Mouse (Mus musculus) cerebellum, adult 2 months (tissue): ENCODE results near the gene Yap1. TPM values are rescaled to one million over a fixed set of nuclear protein-coding genes. Genes with fewer than 3 reads are reported as not detected.

ENCODE experiments used
- DNase-seq, 2 experiments: peaks; one replicate each; pipeline ENCODE4 v3.0.0; 2021
- H3K27ac ChIP-seq: fragments of 200-500 bp; 2 replicates; pipeline ENCODE4 v1.5.1; 2012; ENCODE audit warnings: low read length, control low read depth, inconsistent platforms; ENCODE audit not compliant: insufficient read depth
- H3K27me3 ChIP-seq: fragments of 200-500 bp; 2 replicates; pipeline ENCODE4 v1.6.1; 2012; ENCODE audit warnings: inconsistent platforms, mild to moderate bottlenecking, low read length, moderate library complexity; ENCODE audit not compliant: control insufficient read depth, insufficient read depth
- H3K4me1 ChIP-seq: fragments of 200-500 bp; 2 replicates; pipeline ENCODE4 v1.6.1; 2011; ENCODE audit warnings: low read length; ENCODE audit not compliant: control insufficient read depth, insufficient read depth
- H3K4me3 ChIP-seq: fragments of 200-500 bp; replicated peaks from 2 replicates; pipeline ENCODE3; 2011; ENCODE audit warnings: mild to moderate bottlenecking, low read depth, low read length, control low read depth; ENCODE audit not compliant: insufficient read depth
- CTCF ChIP-seq: fragments of 200-500 bp; IDR thresholded peaks from 2 replicates; pipeline ENCODE4 v1.5.1; 2011; ENCODE audit warnings: low read depth, mild to moderate bottlenecking, control low read depth, low read length, moderate library complexity, borderline replicate concordance; ENCODE audit not compliant: insufficient read depth
- POLR2A ChIP-seq: fragments of 200-500 bp; IDR thresholded peaks from 2 replicates; pipeline ENCODE4 v1.6.1; 2011; ENCODE audit warnings: low read length, control low read depth, borderline replicate concordance; ENCODE audit not compliant: insufficient read depth
- WGBS: fragments of 180-500 bp; shearing (Covaris S2); methylation state at CpG from one replicate; pipeline ENCODE4 v1.1.7; 2018; 5-methylcytosine and 5-hydroxymethylcytosine counted together
- polyA plus RNA-seq: library from polyadenylated mRNA; depleted of rRNA; stranded (reverse); fragments of >200 nt; gene quantifications from 2 replicates; pipeline ENCODE4 v1.2.3, GENCODE M21; 2012; rRNA removed

Gene Yap1
- polyA plus RNA-seq = 8.5 and 10.0 TPM in 2 replicates

DNA sequence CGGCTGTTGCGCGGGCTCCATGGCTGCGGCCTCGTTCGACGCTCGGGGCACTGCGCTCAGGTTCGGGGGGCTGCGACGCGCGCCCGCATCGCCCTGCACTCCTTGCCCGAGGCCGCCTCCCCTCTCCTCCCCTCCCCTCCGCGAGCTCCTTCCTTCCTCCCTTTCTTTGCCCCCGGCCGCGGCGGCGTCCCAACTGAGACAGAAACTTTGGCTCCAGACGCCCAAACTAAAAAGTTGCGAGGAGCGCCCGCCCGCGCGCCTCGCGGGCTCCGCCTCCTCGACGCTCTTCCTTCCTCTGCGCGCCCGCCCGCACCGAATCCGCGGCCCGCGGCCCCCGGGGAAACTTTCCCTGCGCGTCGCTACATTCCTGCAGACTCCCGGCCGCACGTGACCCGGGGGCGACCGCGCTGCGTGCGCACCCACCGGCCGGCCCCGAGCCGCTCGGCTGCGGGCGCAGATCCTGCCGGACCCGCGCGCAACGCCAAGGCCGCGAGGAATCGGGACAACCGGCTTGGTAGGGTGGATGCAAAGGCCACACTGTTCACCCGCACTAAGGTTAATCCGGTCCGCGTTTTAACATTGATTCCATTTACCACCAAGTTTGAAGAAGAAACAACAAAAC, at the start of gene Yap1:
TSS of gene Yap1 (minus strand) at position 227 of the 622 bp plus-strand sequence.
- Histone ChIP-seq H3K27me3 (no peaks in the 10 kb centered on the region; the same call in 1 of the 2 replicates), H3K4me3 (peak within 1 kb of the TSS; percentile 60), H3K27ac (no peak within 1 kb of the TSS), H3K4me1 (no peaks in the 10 kb centered on the region)
- TF ChIP-seq CTCF (no peak), POLR2A (no peak)
- WGBS = 1% methylated on average over 77 of the region's 79 CpGs
- peak; percentile 61 to 66 for DNase-seq

GRCm38 (mm10) chr9:8043044-8043387, 38.6 kb upstream of the Yap1 start:
- Histone ChIP-seq H3K27me3 (no peaks in the 10 kb centered on the region), H3K4me1 (no peaks in the 10 kb centered on the region), H3K4me3 (peak overlapping the region; percentile 90), H3K27ac (no peak overlapping the region)
- WGBS = 23% methylated on average over 5 of the region's 5 CpGs
- DNase-seq = no peak
- TF ChIP-seq CTCF (no peak), POLR2A (no peak)

DNA sequence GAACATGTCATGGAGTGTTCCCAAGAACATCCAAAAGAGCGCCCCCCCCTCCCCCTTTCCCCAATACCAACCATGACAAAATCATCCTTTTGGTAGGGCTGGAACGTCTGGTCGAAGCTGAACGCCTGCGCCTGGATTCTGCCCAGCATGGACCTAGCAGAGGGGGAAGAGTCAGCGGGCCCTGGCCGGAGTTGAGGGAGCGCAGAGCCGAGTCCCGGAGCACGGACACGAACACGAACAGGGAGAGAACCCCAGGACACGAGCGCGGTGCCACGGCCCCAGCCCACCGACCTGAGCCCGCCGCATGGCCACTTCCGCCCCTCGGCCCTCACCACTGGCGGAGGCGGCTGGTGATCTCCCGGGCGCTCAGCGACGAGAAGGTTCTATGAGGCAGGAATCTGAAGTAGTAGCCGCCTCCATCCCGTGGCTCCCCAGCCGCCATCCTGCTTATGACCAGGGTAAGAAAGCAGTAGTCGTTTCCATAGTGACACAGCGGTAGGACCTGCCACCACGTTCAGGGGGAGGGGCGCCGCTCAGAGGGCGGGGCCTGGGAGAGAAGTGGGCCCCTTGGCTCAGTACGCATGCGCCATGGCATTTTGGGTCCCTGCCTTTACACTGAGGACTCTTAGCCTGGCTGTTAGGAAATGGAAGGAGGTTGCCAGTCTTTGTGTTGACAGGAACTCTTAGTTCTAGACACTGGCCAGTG, 38.1 kb upstream of the Yap1 start, which contains the start of gene Cfap300:
TSS of gene Cfap300 (minus strand) at position 486 of the 706 bp plus-strand sequence.
- TF ChIP-seq POLR2A (peak; percentile 71; the same call in 1 of the 2 replicates), CTCF (no peak)
- Histone ChIP-seq H3K4me3 (peak within 1 kb of the TSS; percentile 90), H3K4me1 (no peaks in the 10 kb centered on the region), H3K27ac (peak within 1 kb of the TSS; percentile 44), H3K27me3 (no peaks in the 10 kb centered on the region)
- DNase-seq = peak; percentile 96 to 98
- WGBS = under 1% methylated on average over 39 of the region's 39 CpGs

DNA sequence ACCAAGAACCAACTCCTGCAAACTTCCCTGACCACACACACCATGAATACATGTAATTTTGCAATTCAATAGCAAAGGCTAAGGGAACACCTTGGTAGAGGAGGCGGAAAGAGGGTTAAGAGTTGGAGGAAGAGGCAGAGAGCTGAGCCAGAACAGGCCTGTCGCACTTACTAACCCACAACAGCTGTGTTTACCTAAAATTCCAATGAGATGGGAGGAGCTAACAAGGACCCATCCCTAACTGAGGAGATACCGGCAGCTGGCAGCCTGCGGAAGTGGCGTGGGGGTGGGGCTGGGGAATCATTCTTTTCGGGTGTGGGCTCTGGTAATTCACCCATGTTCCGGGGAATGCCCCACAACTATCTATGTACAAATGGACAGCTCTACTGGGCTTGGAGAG, 31.1 kb upstream of the Yap1 start:
- no peak for DNase-seq
- no peak for TF ChIP-seq CTCF
- TF ChIP-seq POLR2A = no peak
- Histone ChIP-seq H3K27me3 (no peaks in the 10 kb centered on the region), H3K27ac (no peak overlapping the region), H3K4me1 (no peaks in the 10 kb centered on the region; the same call in 1 of the 2 replicates), H3K4me3 (no peak overlapping the region)
- 63% methylated on average over 7 of the region's 7 CpGs for WGBS

GRCm38 (mm10) chr9:8035091-8035490, 30.7 kb upstream of the Yap1 start:
- TF ChIP-seq CTCF (no peak), POLR2A (no peak)
- no peaks in the 10 kb centered on the region; the same call in 1 of the 2 replicates for H3K4me1 ChIP-seq
- WGBS = 76% methylated on average over 4 of the region's 4 CpGs
- H3K27me3 ChIP-seq = no peaks in the 10 kb centered on the region
- no peak overlapping the region for H3K27ac ChIP-seq
- no peak for DNase-seq
- H3K4me3 ChIP-seq = no peak overlapping the region

DNA sequence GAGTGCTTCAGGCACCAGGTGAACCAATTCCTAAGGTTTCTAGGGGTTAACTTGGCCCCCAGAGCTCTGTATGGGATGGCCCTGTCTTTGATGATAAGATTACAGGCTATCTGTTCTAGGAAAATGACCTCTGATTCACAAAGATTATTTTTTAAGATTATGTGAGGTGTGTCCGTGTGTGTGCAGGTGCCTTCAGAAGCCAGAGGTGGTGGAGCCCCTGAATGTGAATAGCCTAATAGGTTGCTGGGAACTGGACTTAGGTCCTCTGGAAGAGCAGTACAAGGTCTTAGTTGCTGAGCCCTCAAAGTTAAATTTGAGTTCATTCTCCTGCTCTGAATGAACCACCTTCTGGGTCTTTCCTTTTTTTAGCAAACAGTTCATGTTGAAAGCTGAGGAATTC, 29.7 kb upstream of the Yap1 start:
- TF ChIP-seq CTCF (no peak), POLR2A (no peak)
- Histone ChIP-seq H3K4me1 (no peaks in the 10 kb centered on the region; the same call in 1 of the 2 replicates), H3K4me3 (no peak overlapping the region), H3K27me3 (no peaks in the 10 kb centered on the region), H3K27ac (no peak overlapping the region)
- 89% methylated on average over 1 of the region's 1 CpGs for WGBS
- DNase-seq = no peak

DNA sequence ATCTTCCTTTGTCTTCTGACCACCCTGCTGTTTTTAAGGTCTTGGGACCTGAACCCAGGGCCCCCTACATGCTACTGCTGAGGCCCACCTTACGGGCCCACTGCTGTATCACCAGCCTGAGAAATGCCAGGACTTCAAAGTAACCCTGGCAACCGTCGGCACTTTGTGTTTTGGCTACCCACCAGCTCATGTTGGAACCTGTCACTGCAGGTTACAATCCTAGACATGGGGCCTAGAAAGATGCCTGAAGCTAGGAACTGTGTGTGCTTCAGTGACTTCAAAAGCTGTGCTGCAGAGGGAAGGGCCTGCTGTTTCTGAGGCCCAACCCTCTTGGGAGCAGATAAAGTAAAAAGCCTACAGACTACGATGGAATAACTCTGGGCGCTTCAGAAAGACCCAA, 28.5 kb upstream of the Yap1 start:
- Histone ChIP-seq H3K4me3 (no peak overlapping the region), H3K4me1 (no peaks in the 10 kb centered on the region; the same call in 1 of the 2 replicates), H3K27me3 (no peaks in the 10 kb centered on the region), H3K27ac (no peak overlapping the region)
- WGBS = 28% methylated on average over 5 of the region's 5 CpGs
- no peak for TF ChIP-seq POLR2A
- TF ChIP-seq CTCF = no peak
- no peak for DNase-seq

DNA sequence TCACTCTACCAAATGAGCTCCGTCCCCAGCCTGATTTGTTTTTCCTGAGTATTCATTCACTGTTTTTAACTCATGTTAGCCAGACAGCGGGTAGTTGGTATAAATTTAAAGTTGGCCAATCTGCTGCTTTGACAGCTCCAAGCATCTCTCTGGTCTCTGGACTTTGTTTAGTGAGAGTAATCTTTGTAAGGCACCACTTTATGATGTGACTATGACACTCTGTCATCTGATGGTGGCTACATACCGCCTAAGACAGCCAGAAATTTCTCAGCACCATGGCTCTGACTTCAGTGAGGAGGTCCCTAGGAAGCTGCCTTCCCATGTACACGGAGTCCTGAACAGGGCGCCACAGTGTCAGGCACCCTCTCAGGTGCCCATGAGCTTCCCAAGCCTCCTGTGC, 14.2 kb upstream of the Yap1 start:
- Histone ChIP-seq H3K4me3 (no peak overlapping the region), H3K27ac (no peak overlapping the region), H3K4me1 (no peaks in the 10 kb centered on the region), H3K27me3 (no peaks in the 10 kb centered on the region)
- no peak for DNase-seq
- 91% methylated on average over 5 of the region's 5 CpGs for WGBS
- TF ChIP-seq CTCF (no peak), POLR2A (no peak)
